Mouse (Mus musculus): ENCODE results near the gene Hoxd4. TPM values are rescaled to one million over a fixed set of nuclear protein-coding genes. Genes with fewer than 3 reads are reported as not detected.

Hoxd4 gene
- total RNA-seq (2021) (10 to 100 TPM; 16.7 to 19.3 TPM), polyA plus RNA-seq (2012; rRNA removed) (72.3 and 92.5 TPM in 2 replicates)
- long read RNA-seq, partial matches to known transcripts = 0 of 1 reads
- long read RNA-seq, other reads (novel, unspliced or antisense) = 1 of 1 reads

GRCm38 (mm10) chr2:74711721-74712621, at the start of gene Hoxd4, which contains the start of gene Hoxd3:
Hoxd4 (plus strand) TSS chr2:74711929.
Hoxd3 (plus strand) TSS chr2:74711927.
- peak; percentile 88 for DNase-seq

GRCm38 (mm10) chr2:74663291-74663925, 48.3 kb upstream of the Hoxd4 start:
- peak; percentile 42 for DNase-seq

GRCm38 (mm10) chr2:74666411-74666810, 45.3 kb upstream of the Hoxd4 start:
- no peak for DNase-seq

GRCm38 (mm10) chr2:74667191-74667841, 44.4 kb upstream of the Hoxd4 start:
- DNase-seq = no peak

- DNase-seq = no peak
Observed at GRCm38 (mm10) chr2:74667842-74668357, 43.8 kb upstream of the Hoxd4 start, which contains the start of gene Hoxd13. Hoxd13 (plus strand) TSS chr2:74668310.

- DNase-seq = no peak
Observed at GRCm38 (mm10) chr2:74668370-74669229, 43.1 kb upstream of the Hoxd4 start.

GRCm38 (mm10) chr2:74669230-74669578, 42.5 kb upstream of the Hoxd4 start:
- no peak for DNase-seq

- DNase-seq = no peak
Observed at GRCm38 (mm10) chr2:74669650-74670235, 42.0 kb upstream of the Hoxd4 start.

GRCm38 (mm10) chr2:74670632-74671188, 41.0 kb upstream of the Hoxd4 start:
- no peak for DNase-seq

- DNase-seq = no peak
Observed at GRCm38 (mm10) chr2:74671847-74672246, 39.9 kb upstream of the Hoxd4 start.

- no peak for DNase-seq
Observed at GRCm38 (mm10) chr2:74672481-74673362, 39.0 kb upstream of the Hoxd4 start.

- DNase-seq = no peak
Observed at GRCm38 (mm10) chr2:74673835-74674425, 37.8 kb upstream of the Hoxd4 start.

GRCm38 (mm10) chr2:74674881-74675665, 36.7 kb upstream of the Hoxd4 start, which contains the start of gene Hoxd12:
Hoxd12 (plus strand) TSS chr2:74675013.
- no peak for DNase-seq

- DNase-seq = no peak
Observed at GRCm38 (mm10) chr2:74675666-74676282, 36.0 kb upstream of the Hoxd4 start.

GRCm38 (mm10) chr2:74676376-74677052, 35.2 kb upstream of the Hoxd4 start:
- no peak for DNase-seq

- no peak for DNase-seq
Observed at GRCm38 (mm10) chr2:74677106-74677505, 34.6 kb upstream of the Hoxd4 start.
